Mouse (Mus musculus) liver, embryonic 16.5 days (tissue): ENCODE measurements at regions not wholly inside any gene's neighbourhood (a gene's known extent, or its start where the extent isn't known, plus 50 kb on each side); places are given as distances from the start of the nearest gene placed in this dataset.

ENCODE experiments used
- ATAC-seq: fragments of 200-750 bp; cut with Nextera tagmentation; 2 replicates; pipeline ENCODE4 v1.8.0; 2017; ENCODE audit warnings: low read depth, mild to moderate bottlenecking, moderate number of reproducible peaks, moderate library complexity
- H3K27ac ChIP-seq: fragments of 300-500 bp; sonication (generic); 2 replicates; pipeline ENCODE4 v1.5.1; 2014; ENCODE audit warnings: mild to moderate bottlenecking, low read length
- H3K27me3 ChIP-seq: fragments of 300-500 bp; sonication (generic); 2 replicates; pipeline ENCODE4 v1.6.1; 2014; ENCODE audit warnings: low read depth, low read length, mixed read lengths; ENCODE audit not compliant: control insufficient read depth, insufficient read depth
- H3K36me3 ChIP-seq: fragments of 300-500 bp; sonication (generic); 2 replicates; pipeline ENCODE4 v1.6.1; 2014; ENCODE audit warnings: mild to moderate bottlenecking; ENCODE audit not compliant: control insufficient read depth, insufficient read depth
- H3K4me1 ChIP-seq: fragments of 300-500 bp; sonication (generic); 2 replicates; pipeline ENCODE4 v1.6.1; 2014; ENCODE audit warnings: low read depth, low read length, mixed read lengths; ENCODE audit not compliant: control insufficient read depth
- H3K4me2 ChIP-seq: fragments of 300-500 bp; sonication (generic); 2 replicates; pipeline ENCODE4 v1.6.1; 2014; ENCODE audit warnings: low read depth, low read length, mixed read lengths
- H3K4me3 ChIP-seq: fragments of 300-500 bp; sonication (generic); 2 replicates; pipeline ENCODE4 v1.5.1; 2014; ENCODE audit warnings: low read depth, mild to moderate bottlenecking, low read length
- H3K9ac ChIP-seq: fragments of 300-500 bp; sonication (generic); 2 replicates; pipeline ENCODE4 v1.6.1; 2014; ENCODE audit warnings: low read depth, low read length
- H3K9me3 ChIP-seq: fragments of 300-500 bp; sonication (generic); replicated peaks from 2 replicates; pipeline ENCODE4 v1.6.1; 2016; ENCODE audit warnings: low read length; ENCODE audit not compliant: control insufficient read depth
- WGBS: fragments of 180-500 bp; shearing (Covaris S2); extraction: QIAGEN DNeasy Blood & Tissue Kit; methylation state at CpG from one replicate; pipeline ENCODE4 v1.1.7; 2014; ENCODE audit not compliant: insufficient replicate concordance; 5-methylcytosine and 5-hydroxymethylcytosine counted together

DNA sequence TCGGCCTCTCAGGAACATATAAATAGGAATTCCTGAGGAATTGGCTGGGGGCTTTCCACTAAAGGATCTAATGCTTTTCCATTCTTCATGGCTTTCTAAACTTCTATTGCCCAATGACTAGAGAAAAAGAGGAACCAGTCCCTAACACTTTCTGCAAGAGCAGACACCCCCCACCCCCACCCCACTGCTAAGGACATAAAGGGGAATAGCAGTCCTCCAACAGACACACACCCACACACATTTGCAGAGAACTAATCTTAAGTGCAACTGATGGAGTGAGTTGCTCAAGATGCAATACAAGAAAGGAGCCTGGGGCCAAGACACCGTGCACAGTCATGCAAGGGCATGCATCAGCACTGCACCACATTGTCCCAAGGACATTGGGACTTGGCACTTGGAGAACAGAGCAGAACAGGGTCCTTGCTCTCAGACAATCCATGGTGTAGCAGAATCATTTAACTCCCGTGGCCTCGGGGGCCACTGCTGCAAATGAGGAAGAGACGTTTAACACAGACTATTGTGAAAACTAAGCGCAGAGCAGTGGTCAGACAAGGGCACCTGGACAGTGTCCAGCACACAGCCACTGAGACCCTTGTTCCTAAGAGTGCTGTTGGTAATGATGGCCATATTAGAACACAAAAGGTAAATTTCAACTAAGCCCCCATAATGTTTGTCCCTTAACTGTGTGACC is 161.1 kb downstream of the Xpnpep1 start:
- Histone ChIP-seq H3K36me3 (no peaks in the 10 kb centered on the region), H3K27ac (no peak overlapping the region), H3K9me3 (no peaks in the 10 kb centered on the region), H3K27me3 (no peaks in the 10 kb centered on the region), H3K4me1 (no peaks in the 10 kb centered on the region), H3K9ac (no peak overlapping the region), H3K4me3 (no peak overlapping the region), H3K4me2 (no peak overlapping the region)
- 49% methylated on average over 6 of the region's 6 CpGs for WGBS
- ATAC-seq = peak; percentile 54

DNA sequence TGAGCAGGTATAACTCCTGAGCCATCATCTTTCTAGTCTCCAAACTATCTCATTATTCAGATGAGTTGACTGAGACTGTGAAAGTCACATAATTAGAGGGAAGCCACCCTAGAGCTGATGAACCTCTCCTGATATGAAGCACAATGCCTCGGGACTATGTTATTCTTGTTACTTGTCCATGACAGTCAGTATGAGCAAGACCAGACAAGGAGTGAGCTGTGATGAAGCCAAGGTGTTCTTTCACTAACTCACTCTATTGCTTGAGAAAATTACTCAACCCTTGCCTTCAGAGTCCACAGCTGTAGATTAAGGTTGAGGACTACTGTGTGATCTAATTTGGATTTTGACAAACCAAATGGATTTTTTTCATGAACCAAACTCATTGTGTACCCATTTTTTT is 173.4 kb downstream of the Xpnpep1 start:
- no peaks in the 10 kb centered on the region for H3K9me3 ChIP-seq
- no peak overlapping the region for H3K4me3 ChIP-seq
- no peak for ATAC-seq
- H3K27ac ChIP-seq = no peak overlapping the region
- no peaks in the 10 kb centered on the region for H3K36me3 ChIP-seq
- no peak overlapping the region for H3K4me2 ChIP-seq
- no peaks in the 10 kb centered on the region for H3K27me3 ChIP-seq
- WGBS = 62% methylated on average over 1 of the region's 1 CpGs
- H3K4me1 ChIP-seq = no peaks in the 10 kb centered on the region
- H3K9ac ChIP-seq = no peak overlapping the region

DNA sequence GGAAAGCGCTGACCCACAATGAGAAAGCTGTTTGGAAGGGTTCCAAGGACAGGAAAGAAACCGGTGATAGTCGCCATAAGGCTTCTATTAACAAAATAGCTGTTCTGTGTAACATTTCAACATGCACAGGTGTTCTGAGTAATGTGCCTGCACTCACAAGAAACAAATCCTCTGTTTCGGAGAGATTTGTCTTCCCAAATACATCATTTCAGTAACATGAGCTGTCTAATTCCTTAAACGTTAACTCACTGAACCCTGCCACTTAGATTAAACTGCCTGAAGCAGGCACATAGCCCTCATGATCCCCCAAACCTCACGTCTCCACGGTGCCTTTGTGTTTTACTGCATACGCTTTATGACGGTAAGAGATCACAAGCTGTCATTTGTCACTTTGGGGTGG is 178.4 kb downstream of the Xpnpep1 start:
- Histone ChIP-seq H3K27me3 (no peaks in the 10 kb centered on the region), H3K4me3 (no peak overlapping the region), H3K27ac (no peak overlapping the region), H3K4me1 (no peaks in the 10 kb centered on the region), H3K4me2 (no peak overlapping the region), H3K9me3 (no peaks in the 10 kb centered on the region), H3K36me3 (no peaks in the 10 kb centered on the region), H3K9ac (no peak overlapping the region)
- 64% methylated on average over 9 of the region's 9 CpGs for WGBS
- ATAC-seq = no peak

DNA sequence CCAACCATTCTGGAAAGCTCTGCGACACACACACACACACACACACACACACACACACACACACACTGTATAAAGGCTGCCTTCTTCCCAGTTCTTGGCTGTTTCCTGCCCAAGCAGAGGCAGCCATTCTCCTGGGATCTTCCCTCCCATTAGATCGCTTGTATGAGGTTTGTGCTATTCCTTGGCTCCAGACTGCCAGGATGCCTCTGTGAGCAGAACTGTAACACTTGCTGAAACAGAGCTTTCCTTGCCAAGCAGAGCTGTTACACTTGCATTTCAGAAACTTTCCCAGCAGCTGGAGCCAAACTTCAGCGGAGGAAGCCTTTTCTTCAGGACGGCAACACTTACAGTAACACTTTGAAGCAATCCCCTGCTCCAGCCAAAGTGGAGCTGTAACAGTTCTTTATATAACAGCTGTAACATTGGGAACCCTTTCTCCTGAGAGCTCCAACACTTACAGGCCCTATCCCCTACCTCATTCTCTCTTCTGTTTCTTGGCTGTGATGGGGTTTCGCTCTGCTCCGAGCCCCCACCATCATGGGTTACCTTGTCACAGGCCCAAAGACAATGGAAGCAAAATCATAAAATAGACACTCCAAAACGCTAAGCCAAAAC is 185.8 kb downstream of the Xpnpep1 start:
- no peak overlapping the region for H3K9ac ChIP-seq
- WGBS = 63% methylated on average over 7 of the region's 7 CpGs
- no peak overlapping the region for H3K4me3 ChIP-seq
- no peak overlapping the region for H3K27ac ChIP-seq
- no peaks in the 10 kb centered on the region for H3K27me3 ChIP-seq
- no peak for ATAC-seq
- H3K9me3 ChIP-seq = no peaks in the 10 kb centered on the region
- no peaks in the 10 kb centered on the region for H3K4me1 ChIP-seq
- H3K36me3 ChIP-seq = no peaks in the 10 kb centered on the region
- no peak overlapping the region for H3K4me2 ChIP-seq

DNA sequence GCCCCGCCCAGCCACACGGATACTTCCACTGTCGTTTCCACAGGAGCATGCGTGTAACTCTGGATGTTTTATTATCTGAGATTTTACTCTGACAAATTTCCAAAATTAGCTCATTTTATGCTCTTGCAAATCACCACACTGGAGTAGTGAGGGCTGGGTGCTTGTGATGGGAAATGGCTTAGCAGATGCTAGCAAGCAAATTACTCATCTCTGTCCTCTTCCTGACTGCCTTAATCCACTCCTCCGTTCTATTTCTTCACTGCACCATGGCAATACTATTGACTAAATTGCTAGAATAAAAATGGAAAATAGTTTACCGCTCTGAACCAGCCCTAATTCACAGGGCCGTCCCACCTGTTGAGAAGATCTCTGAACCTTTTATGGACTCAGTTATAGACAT is 223.8 kb downstream of the Xpnpep1 start:
- no peak overlapping the region for H3K4me2 ChIP-seq
- H3K36me3 ChIP-seq = no peaks in the 10 kb centered on the region
- H3K27ac ChIP-seq = no peak overlapping the region
- no peak overlapping the region for H3K9ac ChIP-seq
- no peaks in the 10 kb centered on the region for H3K4me1 ChIP-seq
- 79% methylated on average over 7 of the region's 7 CpGs for WGBS
- no peaks in the 10 kb centered on the region for H3K9me3 ChIP-seq
- no peak overlapping the region for H3K4me3 ChIP-seq
- no peaks in the 10 kb centered on the region for H3K27me3 ChIP-seq
- no peak for ATAC-seq

DNA sequence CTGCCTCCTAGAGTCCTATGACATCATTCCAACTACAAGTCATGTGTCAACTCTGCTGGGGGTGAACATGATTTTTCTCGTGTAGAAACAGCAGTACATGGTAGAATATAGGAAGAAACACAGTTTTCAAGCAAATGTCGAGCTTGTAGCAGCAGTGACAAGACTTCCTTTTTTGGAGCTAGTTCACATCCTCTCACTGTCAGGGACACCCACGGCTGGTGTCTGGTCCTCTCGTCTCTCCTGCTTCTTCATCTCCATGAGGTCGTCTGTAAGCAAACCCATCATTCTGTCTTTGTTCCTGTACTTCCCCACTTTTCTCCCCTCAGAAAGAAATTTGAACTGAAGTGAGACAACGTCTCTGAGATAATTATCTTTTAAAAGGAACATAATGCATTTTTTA is 228.0 kb downstream of the Xpnpep1 start:
- Histone ChIP-seq H3K9ac (no peak overlapping the region), H3K4me2 (no peak overlapping the region), H3K4me1 (no peaks in the 10 kb centered on the region), H3K27ac (no peak overlapping the region), H3K27me3 (no peaks in the 10 kb centered on the region), H3K9me3 (no peaks in the 10 kb centered on the region), H3K36me3 (no peaks in the 10 kb centered on the region), H3K4me3 (no peak overlapping the region)
- WGBS = 33% methylated on average over 6 of the region's 6 CpGs
- ATAC-seq = no peak

DNA sequence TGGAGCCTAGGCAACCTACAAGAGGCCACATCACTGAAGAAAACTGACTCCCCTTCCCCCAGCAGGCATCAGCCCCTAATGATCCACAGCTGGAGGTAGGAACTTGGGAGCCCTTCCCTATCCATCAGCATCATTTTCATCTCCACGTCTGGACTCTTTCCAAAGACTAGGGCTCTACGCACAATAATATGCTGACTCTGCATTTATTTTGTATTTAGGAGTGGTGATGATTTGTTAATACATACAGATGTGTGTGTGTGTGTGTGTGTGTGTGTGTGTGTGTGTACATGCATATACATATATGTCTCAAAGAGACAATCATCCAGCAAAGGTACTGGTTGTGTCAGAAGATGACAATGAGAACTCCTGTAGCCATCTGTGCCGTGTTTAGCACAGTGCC is 251.2 kb downstream of the Xpnpep1 start:
- Histone ChIP-seq H3K9me3 (no peaks in the 10 kb centered on the region), H3K36me3 (no peaks in the 10 kb centered on the region), H3K4me3 (no peak overlapping the region), H3K27ac (no peak overlapping the region), H3K4me1 (no peaks in the 10 kb centered on the region), H3K27me3 (no peaks in the 10 kb centered on the region), H3K4me2 (no peak overlapping the region), H3K9ac (no peak overlapping the region)
- no peak for ATAC-seq
- 66% methylated on average over 3 of the region's 3 CpGs for WGBS

DNA sequence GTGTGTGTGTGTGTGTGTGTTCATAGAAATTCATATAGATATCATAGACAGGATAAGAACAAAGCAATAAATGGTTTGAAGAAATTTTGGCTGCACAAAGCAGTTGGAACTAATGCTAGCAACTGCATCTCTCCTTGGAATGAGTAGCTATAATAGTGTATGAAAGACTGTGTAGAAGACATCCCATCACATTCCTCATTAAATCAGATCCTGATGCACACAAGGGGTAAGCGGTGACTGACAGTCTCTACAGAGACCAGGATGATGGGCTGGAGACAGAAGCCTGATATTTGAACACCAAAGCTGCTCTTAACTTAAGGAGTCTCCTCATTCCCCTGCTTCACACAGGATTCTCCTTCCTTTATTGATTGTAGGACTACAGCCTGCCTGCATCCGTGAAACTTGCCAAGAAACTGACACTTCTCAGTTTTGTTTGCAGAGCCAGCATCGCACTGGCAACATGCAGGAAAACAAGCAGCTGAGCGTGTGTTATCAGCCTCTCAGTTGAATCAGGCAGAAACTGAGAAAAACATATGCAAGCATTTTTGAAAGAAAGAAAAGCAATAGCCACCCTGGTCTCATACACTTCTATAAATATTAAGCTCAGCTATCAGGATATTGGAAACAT is 271.1 kb downstream of the Xpnpep1 start:
- Histone ChIP-seq H3K27ac (no peak overlapping the region), H3K4me2 (no peak overlapping the region), H3K4me1 (no peaks in the 10 kb centered on the region), H3K4me3 (no peak overlapping the region), H3K36me3 (no peaks in the 10 kb centered on the region), H3K9ac (no peak overlapping the region), H3K27me3 (no peaks in the 10 kb centered on the region), H3K9me3 (no peaks in the 10 kb centered on the region)
- no peak for ATAC-seq
- WGBS = 57% methylated on average over 4 of the region's 4 CpGs

DNA sequence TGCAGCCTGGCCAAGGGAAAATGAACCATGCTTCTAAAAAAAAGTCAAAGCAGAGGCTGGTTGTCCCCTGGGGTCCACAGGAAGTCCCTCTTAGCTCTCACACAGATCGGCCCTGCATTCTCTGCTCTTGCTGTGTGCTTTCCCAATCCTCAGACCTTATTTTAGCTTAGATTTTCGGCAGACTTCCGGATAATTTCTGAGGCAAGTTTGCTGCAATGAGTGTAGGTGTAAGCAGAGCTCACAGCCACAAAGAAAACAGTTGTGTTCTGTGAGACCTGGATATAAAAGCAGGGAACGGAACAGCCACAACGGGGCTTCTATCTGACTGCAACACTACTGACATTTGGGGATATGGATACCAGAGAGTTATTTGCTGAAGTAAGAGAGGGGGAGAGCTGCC is 271.9 kb downstream of the Xpnpep1 start:
- H3K4me3 ChIP-seq = no peak overlapping the region
- H3K27me3 ChIP-seq = no peaks in the 10 kb centered on the region
- no peaks in the 10 kb centered on the region for H3K36me3 ChIP-seq
- no peaks in the 10 kb centered on the region for H3K4me1 ChIP-seq
- no peaks in the 10 kb centered on the region for H3K9me3 ChIP-seq
- H3K4me2 ChIP-seq = no peak overlapping the region
- 63% methylated on average over 5 of the region's 5 CpGs for WGBS
- H3K27ac ChIP-seq = no peak overlapping the region
- ATAC-seq = no peak
- no peak overlapping the region for H3K9ac ChIP-seq
